Mouse (Mus musculus) CH12.LX (cell line): ENCODE measurements around the gene Kctd10. TPM values are rescaled to one million over a fixed set of nuclear protein-coding genes. Genes with fewer than 3 reads are reported as not detected.

Experiments used
- DNase-seq: peaks from one replicate; pipeline ENCODE4 v3.0.0-alpha.2; 2013; ENCODE audit errors: extremely low read depth
- H3K27ac ChIP-seq: 2 replicates; pipeline ENCODE4 v1.5.1; 2012; ENCODE audit warnings: low read depth, mild to moderate bottlenecking, control low read depth, moderate library complexity; ENCODE audit not compliant: insufficient read depth
- H3K27me3 ChIP-seq: replicated peaks from 2 replicates; pipeline ENCODE3; 2012; ENCODE audit warnings: inconsistent platforms
- H3K36me3 ChIP-seq, 2 experiments: replicated peaks in 1 of 2; 2 replicates each; pipeline versions ENCODE3 to v1.6.1; 2012; ENCODE audit warnings: inconsistent platforms in 1 of 2, low read length in 1 of 2, mild to moderate bottlenecking in 1 of 2, mixed read lengths in 1 of 2, moderate library complexity in 1 of 2; ENCODE audit not compliant: control insufficient read depth in 1 of 2, insufficient read depth in 1 of 2
- H3K4me1 ChIP-seq, 2 experiments: 2 replicates each; pipeline ENCODE4 v1.6.1; 2012; ENCODE audit warnings: inconsistent platforms in 1 of 2, moderate library complexity in 1 of 2; ENCODE audit not compliant: insufficient read depth in 2 of 2, control insufficient read depth in 1 of 2
- H3K4me2 ChIP-seq: 2 replicates; pipeline ENCODE4 v1.6.1; 2012; ENCODE audit warnings: low read depth, mild to moderate bottlenecking, control low read depth; ENCODE audit not compliant: poor library complexity, insufficient read depth, severe bottlenecking
- H3K4me3 ChIP-seq, 3 experiments: fragments of 150-350 bp in 1 of 3; sonication (generic) in 1 of 3; replicated peaks in 1 of 3; 2 replicates each; pipeline versions ENCODE3 to v1.5.1; 2011 to 2012; ENCODE audit warnings: low read depth in 2 of 3, low read length in 2 of 3, mild to moderate bottlenecking in 2 of 3, moderate library complexity in 2 of 3, control low read depth in 1 of 3, improper control_type of control experiment in 1 of 3, inconsistent platforms in 1 of 3, mixed read lengths in 1 of 3; ENCODE audit not compliant: poor library complexity in 1 of 3
- H3K79me2 ChIP-seq: replicated peaks from 2 replicates; pipeline ENCODE4 v1.6.1; 2012; ENCODE audit warnings: mild to moderate bottlenecking, moderate library complexity; ENCODE audit not compliant: control insufficient read depth, poor library complexity, insufficient read depth, severe bottlenecking; ENCODE audit errors: extremely low read depth
- H3K9ac ChIP-seq: 2 replicates; pipeline ENCODE4 v1.6.1; 2012; ENCODE audit warnings: low read depth, mild to moderate bottlenecking, control low read depth, moderate library complexity; ENCODE audit not compliant: insufficient read depth
- H3K9me3 ChIP-seq: replicated peaks from 2 replicates; pipeline ENCODE3; 2012; ENCODE audit warnings: low read length, inconsistent platforms, mixed read lengths
- CHD1 ChIP-seq: IDR thresholded peaks from 2 replicates; pipeline ENCODE4 v1.6.1; 2012; ENCODE audit warnings: low read depth, low read length, improper control_type of control experiment, inconsistent platforms
- CHD2 ChIP-seq: IDR thresholded peaks from 2 replicates; pipeline ENCODE4 v1.6.1; 2011; ENCODE audit warnings: low read length, improper control_type of control experiment
- CTCF ChIP-seq, 2 experiments: IDR thresholded peaks in 1 of 2; conservative IDR thresholded peaks in 1 of 2; 2 replicates each; pipeline ENCODE4 v1.5.1; 2011 to 2012; ENCODE audit warnings: low read depth in 2 of 2, low read length in 2 of 2, improper control_type of control experiment in 1 of 2, inconsistent platforms in 1 of 2, mild to moderate bottlenecking in 1 of 2, moderate library complexity in 1 of 2
- IRF4 ChIP-seq: IDR thresholded peaks from 2 replicates; pipeline ENCODE4 v1.6.1; 2014; ENCODE audit warnings: low read depth, mild to moderate bottlenecking, inconsistent platforms, low read length, improper control_type of control experiment
- KAT2A ChIP-seq: IDR thresholded peaks from 2 replicates; pipeline ENCODE4 v1.6.1; 2012; ENCODE audit warnings: low read length, improper control_type of control experiment, inconsistent platforms; ENCODE audit not compliant: insufficient replicate concordance
- RCOR1 ChIP-seq: conservative IDR thresholded peaks from 2 replicates; pipeline ENCODE4 v1.6.1; 2012; ENCODE audit warnings: low read depth, mild to moderate bottlenecking, inconsistent platforms, low read length, improper control_type of control experiment
- TCF12 ChIP-seq: IDR thresholded peaks from 2 replicates; pipeline ENCODE4 v1.6.1; 2014; ENCODE audit warnings: low read depth, mild to moderate bottlenecking, inconsistent platforms, low read length, improper control_type of control experiment
- dilution Hi-C: fragments of 300-500 bp; cut with MboI; formaldehyde crosslinking; loops from 2 replicates; pipeline ENCODE4 v1.14.3; 2020; ENCODE audit warnings: low sequenced_read_pairs; ENCODE audit not compliant: extremely low pct_unique_long_range_greater_than_20kb, extremely low pct_ligation_motif_present
- in situ Hi-C: fragments of 300-500 bp; cut with MboI; formaldehyde crosslinking; loops from 3 replicates; pipeline ENCODE4 v1.14.3; 2019; ENCODE audit warnings: low sequenced_read_pairs, low pct_ligation_motif_present, low pct_unique_long_range_greater_than_20kb, mixed read lengths
- polyA plus RNA-seq: library from polyadenylated mRNA; unstranded; fragments of >175 nt; gene quantifications from 2 replicates; pipeline ENCODE4 v1.2.1, GENCODE M21; 2012; ENCODE audit warnings: low read depth; ENCODE audit not compliant: insufficient read length
- total RNA-seq, 2 experiments: library from RNA; depleted of rRNA; stranded (reverse); fragments of 300-350 nt in 1 of 2; fragments of >200 nt in 1 of 2; gene quantifications; 2 replicates each; pipeline ENCODE4 v1.2.3; 2012 to 2014

Kctd10 gene
- total and polyA plus RNA-seq, 3 experiments = 37.5 to 39.5 (median 39.3) TPM

GRCm38 (mm10) chr5:114351490-114351889 lies 28.8 kb downstream of the Kctd10 start:
- H3K9me3 ChIP-seq = no peaks in the 10 kb centered on the region
- peaks cover 0 to 64% of the 10 kb centered on the region in 2 experiments for H3K36me3 ChIP-seq
- H3K4me3 ChIP-seq = no peak overlapping the region
- H3K79me2 ChIP-seq = no peaks in the 10 kb centered on the region
- dilution Hi-C loops = no loop called here
- TF ChIP-seq IRF4 (no peak), RCOR1 (no peak), CTCF (conservative IDR thresholded peaks at IDR 0.05 in 1 of 2, IDR thresholded peaks at IDR 0.05 in 1 of 2; ENCODE audit: low read depth in 2 of 2, low read length in 2 of 2) (peak in 1 of 2 experiments; percentile 43; a peak in 2 of 4 replicates), TCF12 (no peak)
- TF ChIP-seq, all 38 proteins: peak for 1
- H3K4me1 ChIP-seq = no peaks in the 10 kb centered on the region
- no peak for DNase-seq
- H3K27me3 ChIP-seq = no peaks in the 10 kb centered on the region
- in situ Hi-C loops = no loop called here
- no peak overlapping the region for H3K27ac ChIP-seq
- no peak overlapping the region for H3K9ac ChIP-seq
- no peak overlapping the region for H3K4me2 ChIP-seq

GRCm38 (mm10) chr5:114347005-114347404 lies 33.3 kb downstream of the Kctd10 start:
- Histone ChIP-seq H3K9me3 (no peaks in the 10 kb centered on the region), H3K4me1 (peaks cover 0 to 29% of the 10 kb centered on the region in 2 experiments; a peak in 2 of 4 replicates), H3K36me3 (peaks cover 0 to 40% of the 10 kb centered on the region in 2 experiments), H3K4me2 (no peak overlapping the region), H3K27ac (no peak overlapping the region), H3K79me2 (no peaks in the 10 kb centered on the region), H3K9ac (no peak overlapping the region), H3K4me3 (no peak overlapping the region), H3K27me3 (no peaks in the 10 kb centered on the region)
- in situ Hi-C loops (no loop called here), dilution Hi-C loops (no loop called here)
- no peak for TF ChIP-seq IRF4
- no peak for DNase-seq

GRCm38 (mm10) chr5:114345538-114345937 lies 34.8 kb downstream of the Kctd10 start:
- in situ Hi-C loops = no loop called here
- H3K27me3 ChIP-seq = no peaks in the 10 kb centered on the region
- peak; percentile 44 for DNase-seq
- H3K79me2 ChIP-seq = no peaks in the 10 kb centered on the region
- TF ChIP-seq CHD1 (no peak), KAT2A (no peak), CHD2 (no peak)
- dilution Hi-C loops = no loop called here
- H3K36me3 ChIP-seq = peaks cover 0 to 36% of the 10 kb centered on the region in 2 experiments
- H3K4me3 ChIP-seq = no peak overlapping the region
- no peak overlapping the region for H3K9ac ChIP-seq
- no peaks in the 10 kb centered on the region for H3K9me3 ChIP-seq
- H3K4me2 ChIP-seq = no peak overlapping the region
- H3K4me1 ChIP-seq = peaks cover 0 to 29% of the 10 kb centered on the region in 2 experiments; a peak in 2 of 4 replicates
- H3K27ac ChIP-seq = no peak overlapping the region
